Mouse (Mus musculus) adrenal gland (tissue): ENCODE measurements around the gene Mlycd.

ENCODE experiments used
- intact Hi-C: fragments of 180-260 bp; cut with DNase I; formaldehyde crosslinking; loops from one replicate; pipeline ENCODE4 v1.15.1; 2025

Gene Mlycd

GRCm38 (mm10) chr8:119429552-119429951 lies 34.9 kb downstream of the Mlycd start:
- intact Hi-C loops: no loop called here

DNA sequence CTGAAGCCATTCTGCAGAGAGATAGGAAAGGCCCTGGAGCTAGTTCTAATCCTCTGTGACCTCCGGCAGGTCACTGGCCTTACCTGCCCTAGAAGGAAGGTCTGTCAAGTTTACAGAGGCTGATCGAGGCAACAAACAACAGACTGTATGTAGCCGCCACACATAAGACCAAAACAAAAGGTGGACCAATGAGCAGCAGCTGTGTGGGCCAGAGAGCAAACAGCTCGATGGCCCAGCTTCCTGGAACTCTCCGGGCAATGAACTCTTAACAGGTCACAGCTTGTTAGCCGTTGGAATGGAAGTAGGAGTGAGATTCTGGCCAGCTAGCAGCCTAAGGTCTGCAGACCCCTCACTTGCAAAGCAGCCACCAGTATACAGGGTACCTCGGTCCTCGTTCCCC lies 35.6 kb downstream of the Mlycd start:
- intact Hi-C loops: no loop called here

DNA sequence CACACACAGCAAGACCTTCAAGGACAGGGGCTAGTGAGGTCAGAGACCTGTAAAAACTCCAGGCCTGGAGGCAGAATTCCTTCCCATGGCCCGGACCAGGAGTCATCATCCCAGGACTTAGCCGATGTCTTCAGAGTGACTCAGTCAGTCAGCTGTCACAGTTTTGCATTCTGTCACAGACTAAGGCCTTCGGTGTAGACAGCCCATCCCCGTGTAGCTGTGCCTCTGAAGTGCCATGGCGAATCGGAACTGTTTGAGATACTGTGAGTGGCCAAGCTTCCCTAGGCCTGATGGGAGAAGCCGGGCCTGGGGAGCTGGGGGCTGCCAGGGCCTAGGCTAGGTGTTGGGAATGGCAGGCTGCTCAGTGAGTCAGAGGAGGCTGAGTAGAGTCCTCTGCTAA lies 36.0 kb downstream of the Mlycd start:
- intact Hi-C loops: no loop called here

DNA sequence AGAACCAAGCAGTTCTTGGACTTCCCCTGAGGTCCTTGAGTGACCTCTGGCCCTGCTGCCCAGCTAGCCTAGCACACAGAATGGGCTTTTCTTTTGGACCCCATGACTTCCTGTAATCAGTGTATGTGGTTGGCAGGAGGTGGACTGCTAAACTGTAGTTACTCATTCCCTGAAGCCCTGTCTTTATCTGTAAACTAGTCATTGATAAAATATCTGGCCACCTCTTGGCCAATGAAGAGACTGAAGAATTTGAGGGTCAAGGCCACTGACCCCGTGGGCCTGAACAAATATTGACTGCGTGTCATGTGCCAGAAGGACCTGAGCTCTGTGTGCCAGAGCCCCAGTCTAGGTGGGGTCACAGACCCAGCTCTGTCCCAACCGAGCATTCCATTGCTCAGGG lies 37.7 kb downstream of the Mlycd start:
- intact Hi-C loops: no loop called here

GRCm38 (mm10) chr8:119433582-119434174 lies 39.0 kb downstream of the Mlycd start, which contains the start of gene Osgin1:
Gene Osgin1, plus strand, starts transcription at chr8:119434124.
- intact Hi-C loops: no loop called here

GRCm38 (mm10) chr8:119434569-119434968 lies 39.9 kb downstream of the Mlycd start:
- intact Hi-C loops: no loop called here

DNA sequence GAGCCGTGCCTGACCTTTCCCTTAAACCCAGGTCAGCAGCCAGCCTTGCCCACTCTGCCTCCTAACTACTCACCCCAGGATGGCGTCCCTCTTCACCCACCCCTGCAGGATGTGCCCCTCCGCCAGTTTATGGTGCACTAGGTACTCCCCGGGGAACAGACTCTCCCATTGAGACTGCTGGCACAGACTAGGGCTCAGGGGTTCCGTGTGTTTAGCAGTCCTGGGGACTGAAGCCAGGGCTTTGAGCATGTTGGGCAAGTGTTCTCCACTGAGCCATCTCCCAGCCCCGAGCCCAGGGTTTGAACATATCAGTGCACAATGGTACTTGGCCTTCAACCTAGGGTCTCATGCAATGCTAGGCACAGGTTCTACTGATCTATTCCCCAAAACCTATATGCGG lies 40.8 kb downstream of the Mlycd start:
- intact Hi-C loops: no loop called here

- intact Hi-C loops: loop anchor here (2.0 kb wide), 1 partner anchor 24 kb away; no protein-coding TSS in a partner anchor
Measured at GRCm38 (mm10) chr8:119436331-119436730, 41.7 kb downstream of the Mlycd start.

DNA sequence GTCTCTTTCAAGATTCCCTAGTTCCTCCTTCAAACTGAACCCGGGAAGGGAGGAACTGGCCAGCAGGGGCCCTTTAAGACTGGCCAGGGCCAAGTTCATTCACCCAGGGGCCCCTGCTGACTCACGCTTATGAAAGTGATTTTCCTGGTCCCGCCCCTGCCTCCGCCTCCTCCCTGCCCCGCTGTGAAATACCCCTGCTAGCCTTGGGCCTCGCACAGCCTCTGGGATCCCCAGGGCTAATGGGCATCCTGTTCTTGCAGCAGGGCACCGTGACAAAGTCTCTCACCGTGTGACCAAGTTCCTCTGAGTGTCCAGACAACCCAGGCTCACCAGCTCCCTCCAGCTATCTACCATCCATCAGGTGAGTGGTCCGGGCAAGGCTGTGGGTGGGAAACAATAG lies 42.3 kb downstream of the Mlycd start:
- intact Hi-C loops: loop anchor here (2.0 kb wide), 1 partner anchor 24 kb away; no protein-coding TSS in a partner anchor

DNA sequence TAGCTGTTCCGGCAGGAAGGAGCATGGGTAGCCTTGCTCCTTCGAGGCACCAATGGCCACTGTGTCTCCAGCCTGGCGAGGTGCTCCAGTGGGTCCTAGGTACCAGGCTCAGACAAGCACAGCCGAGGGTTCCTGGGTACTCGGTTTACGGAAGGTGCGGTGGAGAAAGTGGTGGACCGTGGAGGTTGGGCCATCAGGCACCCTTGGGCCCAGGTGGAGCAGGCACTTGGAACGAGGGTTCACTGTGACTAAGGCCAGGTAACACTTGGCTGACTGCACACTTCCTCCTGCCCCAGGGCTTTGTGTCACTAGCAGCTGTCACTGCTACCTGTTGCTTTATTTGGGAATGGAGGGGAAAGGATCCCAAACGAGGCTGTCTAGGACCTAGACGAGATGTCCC lies 42.8 kb downstream of the Mlycd start:
- intact Hi-C loops: loop anchor here (2.0 kb wide), 1 partner anchor 25 kb away; no protein-coding TSS in a partner anchor

DNA sequence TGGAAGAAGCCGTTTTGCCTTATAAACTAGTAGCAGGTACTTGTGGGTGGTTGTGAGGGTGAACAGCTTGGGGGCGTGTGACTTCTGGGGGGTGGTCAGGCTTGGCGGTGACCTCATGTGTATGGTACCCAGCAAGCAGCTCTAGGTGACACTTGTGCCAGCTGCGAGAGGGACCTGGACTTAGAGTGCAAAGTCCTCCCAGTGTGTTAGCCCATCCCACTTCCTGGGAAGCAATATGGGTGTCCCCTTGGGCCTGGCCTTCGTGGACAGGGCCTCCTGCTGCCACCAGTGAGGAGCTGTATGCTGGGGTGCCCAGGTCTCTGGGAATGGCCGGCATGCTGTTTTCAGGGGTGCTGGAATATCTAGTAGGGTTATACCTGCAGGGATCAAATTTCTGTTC lies 44.2 kb downstream of the Mlycd start:
- intact Hi-C loops: no loop called here

DNA sequence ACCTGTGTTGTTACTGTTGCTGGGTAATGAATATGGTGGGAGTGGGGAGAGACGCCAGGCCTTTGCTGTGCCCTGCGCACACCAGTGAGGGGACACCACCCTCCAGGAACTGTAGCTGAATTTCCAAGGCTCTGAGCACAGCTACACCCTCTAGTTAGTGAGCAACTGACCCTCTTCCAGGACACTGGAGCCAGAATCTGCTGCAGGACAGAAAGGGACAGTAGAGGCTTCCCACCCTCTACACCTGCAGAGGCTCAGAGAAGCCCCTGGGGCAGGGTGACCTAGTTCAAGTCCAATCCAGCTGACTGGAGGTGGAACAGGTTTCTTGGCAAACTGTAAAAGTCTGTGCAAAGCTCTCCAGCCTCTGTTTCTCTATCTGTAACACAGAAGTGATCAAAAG lies 44.7 kb downstream of the Mlycd start:
- intact Hi-C loops: no loop called here

- intact Hi-C loops: no loop called here
Measured at GRCm38 (mm10) chr8:119439893-119440249, 45.2 kb downstream of the Mlycd start.

DNA sequence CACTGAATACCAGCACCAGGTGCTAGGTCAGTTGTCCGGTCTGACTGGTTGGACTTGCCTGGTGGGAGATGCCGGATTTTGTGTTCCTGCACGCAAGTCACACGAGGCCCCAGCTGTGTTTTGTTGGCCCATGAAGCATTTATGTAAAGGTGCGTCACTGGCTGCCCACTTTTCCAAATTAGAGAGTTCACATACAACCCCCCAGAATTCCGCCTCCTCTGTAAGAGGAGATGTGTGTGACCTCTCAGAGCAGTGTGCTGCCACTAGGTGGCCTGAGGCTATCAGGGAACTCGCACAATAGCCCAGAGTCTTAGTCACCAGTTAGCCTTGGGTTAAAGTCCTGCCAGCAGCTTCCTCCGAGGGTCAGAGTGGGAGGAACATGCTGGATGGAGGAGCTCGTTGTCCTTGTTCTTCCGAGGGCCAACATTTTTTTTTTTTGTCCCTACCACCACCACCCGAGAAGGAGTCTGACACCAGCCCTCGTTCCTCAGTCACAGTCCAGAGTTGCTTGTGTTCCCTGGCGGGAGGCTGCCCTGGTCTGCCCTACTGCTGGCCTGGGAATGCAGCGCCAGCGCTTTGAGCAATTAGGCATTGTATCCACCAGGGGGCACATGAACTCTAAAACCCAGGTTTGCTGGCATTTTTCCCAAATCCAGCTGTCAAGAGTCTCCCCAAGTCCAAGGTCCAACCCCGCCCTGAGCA lies 45.7 kb downstream of the Mlycd start:
- intact Hi-C loops: no loop called here

GRCm38 (mm10) chr8:119440952-119441270 lies 46.2 kb downstream of the Mlycd start:
- intact Hi-C loops: no loop called here

GRCm38 (mm10) chr8:119442013-119442412 lies 47.3 kb downstream of the Mlycd start:
- intact Hi-C loops: loop anchor here (2.0 kb wide), 1 partner anchor 55 kb away; no protein-coding TSS in a partner anchor

DNA sequence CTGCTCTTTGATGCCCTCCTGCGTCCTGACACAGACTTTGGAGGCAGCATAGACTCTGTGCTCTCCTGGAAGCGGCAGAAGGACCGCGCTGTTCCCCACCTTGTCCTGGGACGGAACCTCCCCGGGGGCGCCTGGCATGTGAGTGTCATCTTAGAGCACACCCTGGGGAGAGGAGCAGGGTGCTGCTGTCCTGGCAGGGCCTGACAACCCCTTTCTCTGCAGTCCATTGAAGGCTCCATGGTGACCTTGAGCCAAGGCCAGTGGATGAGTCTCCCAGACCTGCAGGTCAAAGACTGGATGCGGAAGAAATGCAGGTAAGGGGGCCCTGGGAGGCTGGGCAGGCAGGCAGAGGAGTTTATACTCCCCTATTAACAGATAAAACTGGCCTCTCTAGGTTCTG lies 48.3 kb downstream of the Mlycd start:
- intact Hi-C loops: loop anchor here (2.0 kb wide), 1 partner anchor 54 kb away; no protein-coding TSS in a partner anchor

- intact Hi-C loops: loop anchor here (5.0 kb wide), 2 partner anchors 71 to 156 kb away; no protein-coding TSS in a partner anchor
Measured at GRCm38 (mm10) chr8:119446211-119446989, 51.7 kb downstream of the Mlycd start, which contains the start of gene Necab2. Gene Necab2, plus strand, starts transcription at chr8:119446719.

- intact Hi-C loops: loop anchor here (5.0 kb wide), 2 partner anchors 70 to 155 kb away; no protein-coding TSS in a partner anchor
Measured at GRCm38 (mm10) chr8:119446990-119447780, 52.5 kb downstream of the Mlycd start.

- intact Hi-C loops: loop anchor here (5.0 kb wide), 2 partner anchors 70 to 155 kb away; no protein-coding TSS in a partner anchor
Measured at GRCm38 (mm10) chr8:119447781-119448170, 53.1 kb downstream of the Mlycd start.

DNA sequence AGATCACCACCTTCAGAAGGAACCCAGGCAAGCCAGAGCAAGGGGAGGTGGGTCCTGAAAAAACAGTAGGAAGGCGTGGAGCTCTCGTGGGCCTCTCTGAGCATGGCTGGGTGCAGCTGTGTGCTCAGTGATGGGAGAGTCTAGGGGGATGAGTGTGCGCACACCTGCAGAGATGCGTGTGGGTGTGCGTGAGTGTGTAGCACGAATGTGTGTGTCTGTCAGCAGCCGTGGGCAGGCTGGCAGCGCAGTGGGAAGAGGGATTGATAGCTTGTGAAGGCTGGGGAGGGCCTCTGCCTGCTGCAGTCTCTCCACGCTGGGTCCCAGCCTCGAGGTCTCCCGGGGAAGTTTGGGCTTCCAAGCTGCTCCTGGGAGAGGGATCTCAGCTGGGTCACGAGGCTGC lies 54.9 kb downstream of the Mlycd start:
- intact Hi-C loops: loop anchor here (5.0 kb wide), 3 partner anchors 68 to 223 kb away; no protein-coding TSS in a partner anchor
